Mouse (Mus musculus) liver, adult 2 months (tissue): Measurements from ENCODE around the gene Ccnl2. TPM values are rescaled to one million over a fixed set of nuclear protein-coding genes. Genes with fewer than 3 reads are reported as not detected.

Experiments
- DNase-seq: peaks from one replicate; pipeline ENCODE4 v3.0.0-alpha.2; 2011; ENCODE audit warnings: low read depth, low spot score; ENCODE audit errors: extremely low read depth
- H3K27ac ChIP-seq: fragments of 200-500 bp; replicated peaks from 2 replicates; pipeline ENCODE4 v1.5.1; 2012; ENCODE audit warnings: low read depth, mild to moderate bottlenecking, control low read depth, inconsistent platforms, low read length; ENCODE audit not compliant: insufficient read depth
- H3K27me3 ChIP-seq: fragments of 200-500 bp; 2 replicates; pipeline ENCODE4 v1.6.1; 2012; ENCODE audit warnings: mild to moderate bottlenecking, moderate library complexity, low read length, inconsistent platforms; ENCODE audit not compliant: control insufficient read depth, insufficient read depth
- H3K36me3 ChIP-seq: fragments of 200-500 bp; 2 replicates; pipeline ENCODE4 v1.6.1; 2012; ENCODE audit warnings: low read length, inconsistent platforms; ENCODE audit not compliant: control insufficient read depth, insufficient read depth
- H3K4me1 ChIP-seq: fragments of 200-500 bp; 2 replicates; pipeline ENCODE4 v1.6.1; 2011; ENCODE audit warnings: low read length; ENCODE audit not compliant: control insufficient read depth, insufficient read depth
- H3K4me3 ChIP-seq: fragments of 200-500 bp; 2 replicates; pipeline ENCODE4 v1.5.1; 2011; ENCODE audit warnings: low read depth, mild to moderate bottlenecking, control low read depth, low read length, moderate library complexity; ENCODE audit not compliant: insufficient read depth
- H3K79me2 ChIP-seq: fragments of 200-500 bp; 2 replicates; pipeline ENCODE4 v1.6.1; 2012; ENCODE audit warnings: inconsistent platforms, mild to moderate bottlenecking, low read length, moderate library complexity; ENCODE audit not compliant: control insufficient read depth, insufficient read depth
- H3K9ac ChIP-seq: fragments of 200-500 bp; 2 replicates; pipeline ENCODE4 v1.6.1; 2012; ENCODE audit warnings: low read depth, mild to moderate bottlenecking, control low read depth, inconsistent platforms, low read length
- CTCF ChIP-seq: fragments of 200-500 bp; IDR thresholded peaks from 2 replicates; pipeline ENCODE4 v1.5.1; 2011; ENCODE audit warnings: low read depth, low read length, control low read depth
- POLR2A ChIP-seq: fragments of 200-500 bp; IDR thresholded peaks from 2 replicates; pipeline ENCODE4 v1.6.1; 2011; ENCODE audit warnings: low read length, control low read depth; ENCODE audit not compliant: insufficient read depth; ENCODE audit errors: extremely low read depth
- WGBS: fragments of 180-500 bp; shearing (Covaris S2); methylation state at CpG from one replicate; pipeline ENCODE4 v1.1.7; 2018; 5-methylcytosine and 5-hydroxymethylcytosine counted together
- polyA plus RNA-seq: library from polyadenylated mRNA; depleted of rRNA; stranded (reverse); fragments of >200 nt; gene quantifications from 2 replicates; pipeline ENCODE4 v1.2.3, GENCODE M21; 2012; rRNA removed
- total RNA-seq: library from RNA; depleted of rRNA; stranded (reverse); fragments of >200 nt; gene quantifications from 2 replicates; pipeline ENCODE4 v1.2.3, GENCODE M21; 2014; rRNA removed

The Ccnl2 gene
- 54.9 and 56.1 TPM in 2 replicates for total RNA-seq
- polyA plus RNA-seq, result 33.9 and 61.8 TPM in 2 replicates

DNA sequence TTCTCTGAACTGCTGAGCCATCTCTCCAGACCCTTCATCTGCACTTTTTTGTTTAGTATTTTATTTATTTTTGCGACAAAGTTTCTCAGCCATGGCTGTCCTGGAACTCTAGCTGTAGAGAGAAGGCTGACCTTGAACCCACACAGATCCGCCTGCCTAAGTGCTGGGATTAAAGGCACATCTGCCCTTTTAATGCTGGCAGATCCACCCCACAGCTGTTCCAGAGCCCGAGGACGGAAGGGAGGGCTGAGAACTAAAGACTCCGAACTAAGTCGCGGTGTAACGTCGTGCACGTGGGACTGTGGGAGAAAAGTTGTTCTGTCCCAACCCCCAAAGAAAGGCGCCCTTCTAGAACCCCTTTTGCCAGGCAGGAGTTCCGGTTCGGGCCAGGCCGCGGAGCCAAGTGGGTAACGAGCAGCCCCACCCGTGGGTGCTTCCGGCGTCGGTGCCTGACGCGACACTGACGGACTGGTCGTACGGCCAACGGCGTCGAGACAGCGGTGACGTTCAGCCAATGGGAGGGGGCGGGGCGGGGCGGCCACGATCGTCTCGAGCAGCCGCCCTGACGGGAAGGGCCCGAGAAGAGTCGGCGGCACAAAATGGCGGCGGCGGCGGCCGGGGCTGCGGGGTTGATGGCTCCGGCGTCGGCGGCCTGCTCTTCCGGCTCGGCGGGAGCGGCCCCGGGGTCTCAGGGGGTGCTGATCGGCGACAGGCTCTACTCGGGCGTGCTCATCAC, at the start of gene Ccnl2:
Ccnl2 (plus strand) TSS at position 561 of the 736 bp plus-strand sequence.
- peak; percentile 89 for DNase-seq
- Histone ChIP-seq H3K4me3 (peak within 1 kb of the TSS; percentile 84), H3K9ac (peak within 1 kb of the TSS; percentile 96), H3K27ac (peak within 1 kb of the TSS; percentile 84), H3K4me1 (peaks cover 14% of the 10 kb centered on the region; the same call in 1 of the 2 replicates), H3K79me2 (peaks cover 18% of the 10 kb centered on the region; the same call in 1 of the 2 replicates), H3K36me3 (peaks cover 58% of the 10 kb centered on the region), H3K27me3 (no peaks in the 10 kb centered on the region)
- WGBS, result under 1% methylated on average over 60 of the region's 60 CpGs
- TF ChIP-seq CTCF (no peak), POLR2A (peak; percentile 67; the same call in 1 of the 2 replicates)

DNA sequence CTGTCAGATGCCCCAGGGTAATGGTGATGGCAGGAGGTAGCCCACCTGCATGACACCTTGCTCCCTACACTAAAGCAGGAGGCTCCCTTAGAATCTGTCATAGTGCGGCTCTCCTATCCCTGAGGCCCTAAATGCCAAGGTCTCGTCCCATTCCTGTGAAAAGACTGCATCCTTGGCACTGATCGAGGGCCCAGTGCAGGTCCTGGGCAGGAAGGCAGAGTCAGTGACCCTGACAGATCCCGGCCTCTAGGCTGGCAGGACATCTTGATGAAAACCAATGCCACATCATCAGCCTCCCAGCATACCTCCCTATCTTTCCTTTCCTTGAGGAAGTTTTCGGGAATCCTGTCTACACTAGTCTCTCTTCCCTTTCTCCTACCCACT, 42.8 kb upstream of the Ccnl2 start:
- Histone ChIP-seq H3K27ac (no peak overlapping the region), H3K9ac (no peak overlapping the region; the same call in 1 of the 2 replicates), H3K27me3 (no peaks in the 10 kb centered on the region), H3K4me3 (no peak overlapping the region; the same call in 1 of the 2 replicates), H3K79me2 (no peaks in the 10 kb centered on the region), H3K4me1 (peaks cover 4% of the 10 kb centered on the region; the same call in 1 of the 2 replicates), H3K36me3 (no peaks in the 10 kb centered on the region)
- no peak for DNase-seq
- WGBS, result 44% methylated on average over 5 of the region's 5 CpGs
- TF ChIP-seq POLR2A (no peak), CTCF (no peak)

DNA sequence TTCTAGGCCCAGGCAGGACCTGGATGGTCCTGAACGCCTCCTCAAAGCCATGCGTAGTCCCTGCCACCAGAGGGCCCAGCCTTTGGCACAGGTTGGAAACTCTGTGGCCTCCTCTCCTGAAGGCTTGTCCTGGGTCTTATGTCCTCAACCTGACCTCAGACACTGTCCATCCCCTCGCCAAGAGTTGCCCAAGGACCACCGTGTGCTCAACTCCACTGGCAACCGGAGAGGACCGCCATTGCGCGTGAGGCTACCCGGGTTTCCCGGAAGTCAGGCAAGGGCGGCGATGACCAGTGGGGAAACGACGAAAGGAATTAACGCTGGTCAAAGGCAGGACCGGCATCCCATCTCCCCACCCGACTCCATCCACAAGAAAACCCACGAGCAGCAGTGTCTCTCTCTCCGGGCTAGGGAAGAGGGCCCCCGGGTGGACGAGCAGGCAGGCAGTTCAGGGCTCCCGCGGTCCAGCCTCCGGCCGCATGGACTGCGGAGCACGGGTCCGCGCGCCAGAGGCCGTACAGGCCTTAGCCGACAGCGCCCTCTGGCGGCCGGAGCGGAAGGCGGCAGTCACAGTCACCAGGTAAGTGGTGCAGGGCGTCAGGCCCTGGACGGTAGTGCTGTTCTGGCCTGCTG, 42.3 kb upstream of the Ccnl2 start:
- H3K79me2 ChIP-seq, result no peaks in the 10 kb centered on the region
- under 1% methylated on average over 39 of the region's 39 CpGs for WGBS
- peak overlapping the region; percentile 70 for H3K4me3 ChIP-seq
- TF ChIP-seq CTCF (peak; percentile 95), POLR2A (peak; percentile 24; the same call in 1 of the 2 replicates)
- peak overlapping the region; percentile 84 for H3K9ac ChIP-seq
- H3K36me3 ChIP-seq, result no peaks in the 10 kb centered on the region
- no peaks in the 10 kb centered on the region for H3K27me3 ChIP-seq
- DNase-seq, result peak; percentile 73
- H3K4me1 ChIP-seq, result peaks cover 4% of the 10 kb centered on the region; the same call in 1 of the 2 replicates
- H3K27ac ChIP-seq, result peak overlapping the region; percentile 77

DNA sequence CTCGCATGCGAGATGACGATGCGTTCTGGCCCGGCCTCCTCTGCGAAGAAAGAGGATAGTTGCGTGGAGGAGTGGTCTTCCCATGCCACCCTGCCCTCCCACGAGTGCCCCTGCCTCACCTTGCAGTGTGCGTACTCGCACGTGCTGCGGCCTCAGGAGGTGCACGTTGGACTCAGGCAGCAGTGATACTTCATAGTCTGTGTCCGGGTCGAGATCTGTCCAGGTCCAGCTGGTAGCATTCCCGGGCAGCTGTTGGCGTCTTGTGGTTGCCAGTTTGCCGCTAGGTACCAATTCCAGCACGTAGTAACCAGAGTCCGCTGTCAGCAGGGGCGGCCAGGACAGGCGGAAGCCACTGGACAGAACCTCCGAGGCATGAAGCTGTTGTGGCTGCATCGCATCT, 41.7 kb upstream of the Ccnl2 start:
- TF ChIP-seq POLR2A (no peak), CTCF (no peak)
- no peak overlapping the region for H3K27ac ChIP-seq
- peak overlapping the region; percentile 39 for H3K9ac ChIP-seq
- H3K4me1 ChIP-seq, result peaks cover 4% of the 10 kb centered on the region; the same call in 1 of the 2 replicates
- H3K36me3 ChIP-seq, result no peaks in the 10 kb centered on the region
- H3K79me2 ChIP-seq, result no peaks in the 10 kb centered on the region
- no peaks in the 10 kb centered on the region for H3K27me3 ChIP-seq
- peak overlapping the region; percentile 70; the same call in 1 of the 2 replicates for H3K4me3 ChIP-seq
- 47% methylated on average over 24 of the region's 24 CpGs for WGBS
- DNase-seq, result peak; percentile 78

DNA sequence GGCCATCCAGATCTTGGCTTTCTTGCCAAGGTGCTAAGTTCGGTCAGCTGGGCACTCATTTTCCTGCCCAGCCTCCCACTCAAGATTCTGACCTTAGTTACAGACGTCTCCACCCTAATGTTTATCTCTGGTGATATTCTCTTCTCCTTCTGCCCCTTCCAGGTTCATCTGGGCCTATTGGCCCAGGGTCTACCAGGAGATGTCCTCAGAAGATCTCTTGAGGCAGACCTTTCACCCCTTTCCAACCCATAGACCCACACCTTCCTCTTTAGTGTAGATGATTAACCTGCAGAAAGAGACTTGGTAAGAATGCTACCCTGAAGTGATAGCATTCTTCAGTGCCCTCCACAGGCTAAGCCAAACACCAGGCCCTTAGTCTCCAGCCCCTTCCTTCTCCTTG, 40.6 kb upstream of the Ccnl2 start:
- no peaks in the 10 kb centered on the region for H3K79me2 ChIP-seq
- 75% methylated on average over 2 of the region's 2 CpGs for WGBS
- H3K36me3 ChIP-seq, result no peaks in the 10 kb centered on the region
- H3K27me3 ChIP-seq, result no peaks in the 10 kb centered on the region
- H3K9ac ChIP-seq, result no peak overlapping the region
- H3K4me1 ChIP-seq, result peaks cover 9% of the 10 kb centered on the region
- TF ChIP-seq CTCF, result no peak
- TF ChIP-seq POLR2A, result no peak
- no peak overlapping the region for H3K4me3 ChIP-seq
- H3K27ac ChIP-seq, result no peak overlapping the region
- no peak for DNase-seq
